Mouse (Mus musculus) layer of hippocampus, postnatal 25 days (tissue): Measurements from ENCODE around the gene Zfp142. TPM values are rescaled to one million over a fixed set of nuclear protein-coding genes. Genes with fewer than 3 reads are reported as not detected.

ENCODE experiments used
- DNase-seq, 2 experiments: peaks; one replicate each; pipeline ENCODE4 v3.0.0; 2022; ENCODE audit warnings: mixed read lengths in 2 of 2, low spot score in 1 of 2; ENCODE audit errors: extremely low spot score in 1 of 2
- microRNA-seq, 2 experiments: library from miRNA; unstranded; fragments of <30 nt; microRNA quantifications; one replicate each; pipeline ENCODE4 v1.2.0; 2021
- total RNA-seq, 2 experiments: library from RNA; stranded (reverse); gene quantifications; 2 replicates each; pipeline ENCODE4 v1.2.3; 2021

Gene Zfp142
- total RNA-seq, 2 experiments from 2014 or later = 23.2 to 28.8 TPM

DNA sequence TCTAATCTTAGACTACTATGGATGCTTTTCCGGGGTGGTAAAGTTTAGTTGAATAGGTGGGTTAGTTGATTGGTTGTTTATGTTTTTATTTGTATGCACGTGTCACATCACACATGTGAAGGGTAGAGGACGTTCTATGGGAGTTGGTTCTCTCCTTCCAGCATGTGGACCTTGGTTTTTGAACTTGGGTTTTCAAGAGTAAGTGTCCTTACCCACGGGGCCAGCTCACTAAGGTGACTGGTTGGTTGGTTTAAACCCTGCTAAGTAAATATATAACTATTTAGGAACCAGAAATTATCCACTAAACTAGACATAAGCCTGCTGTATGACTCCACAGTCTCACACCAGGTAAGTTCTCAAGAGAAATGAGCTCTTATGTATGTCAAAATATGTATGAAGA lies 63.3 kb downstream of the Zfp142 start:
- no peak for DNase-seq

DNA sequence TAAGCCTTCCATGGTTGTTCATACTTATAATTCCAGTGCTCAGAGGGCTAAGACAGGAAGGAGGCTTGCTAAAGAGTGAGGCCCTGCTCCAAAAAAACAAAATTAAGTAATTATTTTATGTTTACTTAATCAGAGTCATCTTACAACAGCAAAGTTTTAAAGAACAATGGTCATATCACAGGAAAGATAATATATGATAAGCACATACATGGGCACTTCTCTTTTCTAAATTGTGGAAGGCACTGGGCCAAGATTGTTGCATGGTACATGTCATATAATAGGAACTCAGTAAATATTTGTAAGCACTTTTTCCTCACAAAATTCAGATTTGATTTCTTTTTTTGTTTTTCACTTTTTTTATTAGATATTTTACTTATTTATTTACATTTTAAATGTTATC lies 68.2 kb downstream of the Zfp142 start:
- no peak for DNase-seq

Small RNA genes lying within 50 kb of the gene (microRNA-seq; reads per million reads assigned to microRNA genes)
- 0 reads per million in 2 experiments for gene Gm25035

Other genes starting within 250 kb of the Zfp142 start
- gene Catip, start 226.1 kb downstream of the Zfp142 start, total RNA-seq = 1 to 10 TPM; 1.0 to 1.1 TPM
- gene Slc11a1, start 213.1 kb downstream of the Zfp142 start, total RNA-seq = 1 to 10 TPM; 1.7 to 4.2 TPM
- 10 to 100 TPM; 32.2 to 34.1 TPM for gene Ctdsp1, start 196.7 kb downstream of the Zfp142 start, total RNA-seq
- 1 to 10 TPM in 1 of 2 experiments, under 1 TPM in 1; 0.52 to 1.1 TPM for gene Vil1, start 178.9 kb downstream of the Zfp142 start, total RNA-seq
- gene Cnot9, start 82.2 kb downstream of the Zfp142 start, total RNA-seq = 10 to 100 TPM; 26.9 to 27.4 TPM
- 10 to 100 TPM; 17.2 to 17.5 TPM for gene Plcd4, start 45.4 kb downstream of the Zfp142 start, total RNA-seq
- 10 to 100 TPM; 22.3 to 23.4 TPM for gene Usp37, start 44.0 kb downstream of the Zfp142 start, total RNA-seq
- gene Bcs1l, start within 50 bp of the Zfp142 start, total RNA-seq = 10 to 100 TPM; 25.2 to 26.4 TPM
- 10 to 100 TPM; 52.4 to 58.8 TPM for gene Rnf25, start 13.2 kb upstream of the Zfp142 start, total RNA-seq
- 1 to 10 TPM; 3.5 to 7.4 TPM for gene Stk36, start 13.2 kb upstream of the Zfp142 start, total RNA-seq
- 10 to 100 TPM; 20.3 to 26.7 TPM for gene Ttll4, start 73.5 kb upstream of the Zfp142 start, total RNA-seq
- 1 to 10 TPM; 2.5 to 2.9 TPM for gene Cyp27a1, start 125.3 kb upstream of the Zfp142 start, total RNA-seq
- gene Prkag3, start 161.0 kb upstream of the Zfp142 start, total RNA-seq = not detected
- gene Wnt6, start 183.6 kb upstream of the Zfp142 start, total RNA-seq = under 1 TPM in 1 of 2 experiments, not detected in 1; 0.37 TPM
- 1 to 10 TPM; 2.0 to 2.2 TPM for gene Wnt10a, start 203.3 kb upstream of the Zfp142 start, total RNA-seq